Mouse (Mus musculus) v-Abl transformed pro-B cells (cell line): Measurements from ENCODE around the gene Psme3.

Experiments used
- in situ Hi-C, 2 experiments: fragments of 400-800 bp; cut with MboI; formaldehyde crosslinking; loops; one replicate each; pipeline ENCODE4 v1.15.1; 2025; ENCODE audit not compliant: unreplicated experiment in 2 of 2

Psme3 gene

DNA sequence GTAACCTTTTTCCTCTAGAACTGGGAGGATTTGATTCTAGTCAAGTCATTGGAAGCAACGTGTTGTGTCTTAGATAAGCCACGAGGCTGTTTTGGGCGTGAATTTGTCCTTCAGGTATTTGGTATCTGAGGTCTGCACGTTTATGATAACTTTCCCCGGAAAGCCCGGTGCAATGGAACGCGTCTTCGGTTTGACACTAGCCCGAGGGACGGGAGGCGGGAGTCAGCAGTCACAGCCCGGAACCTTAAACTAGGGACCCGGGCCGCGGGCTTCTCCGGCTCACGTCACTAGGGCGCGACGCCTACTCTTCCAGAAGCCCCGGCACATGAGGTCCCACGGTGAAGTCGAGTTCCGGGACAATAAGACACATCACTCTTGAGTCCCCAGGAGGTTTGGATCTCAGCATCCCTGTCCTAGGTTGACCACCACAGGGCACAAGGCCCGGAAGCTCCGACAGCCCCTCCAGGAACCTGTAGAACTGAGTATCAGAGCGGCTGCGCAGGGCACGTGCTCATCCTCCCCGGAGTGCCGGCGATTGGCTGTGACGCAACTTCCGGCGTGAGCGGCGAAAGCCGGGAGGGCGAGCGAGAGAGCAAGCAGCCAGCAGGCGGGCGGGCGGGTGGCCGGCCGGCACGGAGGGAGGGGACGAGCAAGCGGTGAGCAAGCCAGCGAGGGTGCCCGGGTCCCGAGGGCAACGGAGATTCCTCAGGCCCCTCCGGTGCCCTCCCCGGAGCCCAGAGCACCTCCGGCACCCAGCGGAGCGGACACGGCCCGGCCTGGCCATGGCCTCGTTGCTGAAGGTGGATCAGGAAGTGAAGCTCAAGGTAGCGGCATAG is at the start of gene Psme3:
Psme3 (plus strand) TSS at position 549 of the 836 bp plus-strand sequence.
- in situ Hi-C loops: no loop called here

DNA sequence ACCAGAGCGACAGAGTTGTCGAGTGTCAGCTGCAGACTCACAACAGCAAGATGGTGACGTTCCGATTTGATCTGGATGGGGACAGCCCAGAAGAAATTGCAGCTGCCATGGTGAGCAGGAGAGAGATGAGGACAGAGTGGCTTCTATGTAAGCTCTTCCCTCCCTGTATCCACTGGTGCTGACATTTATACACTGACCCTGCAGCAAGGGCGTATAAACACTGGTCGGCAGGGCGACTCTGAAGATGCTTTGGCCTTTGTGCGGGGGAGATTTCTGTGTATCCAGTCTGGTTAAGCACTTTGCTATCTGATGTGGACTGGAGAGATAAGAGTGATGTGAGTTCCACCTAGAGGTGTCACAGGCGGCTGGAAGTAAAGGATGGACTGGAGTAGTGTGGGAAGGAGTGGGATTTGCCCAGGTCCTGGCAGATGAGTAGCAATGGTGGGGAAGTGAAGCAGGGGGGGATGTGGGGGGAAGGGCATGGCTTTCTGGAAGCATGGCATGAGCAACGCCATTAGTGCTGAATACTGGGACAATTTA is 46.4 kb upstream of the Psme3 start:
- in situ Hi-C loops: no loop called here

DNA sequence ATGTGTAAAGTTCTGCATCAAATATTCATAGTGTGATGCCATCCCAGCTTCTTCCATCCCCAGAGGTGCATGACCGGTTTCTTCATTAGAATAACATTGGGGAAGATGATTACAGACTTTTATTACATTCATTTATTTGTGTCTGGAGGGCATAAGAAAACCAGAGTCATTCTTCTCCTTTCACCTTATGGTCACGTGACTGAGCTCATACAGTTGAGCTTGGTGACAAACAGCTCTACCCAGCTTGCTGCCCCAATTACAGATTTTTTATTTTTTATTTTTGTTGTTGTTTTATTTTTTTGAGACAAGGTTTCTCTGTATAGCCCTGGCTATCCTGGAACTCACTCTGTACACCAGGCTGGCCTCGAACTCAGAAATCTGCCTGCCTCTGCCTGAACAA is 43.6 kb upstream of the Psme3 start:
- in situ Hi-C loops: no loop called here

DNA sequence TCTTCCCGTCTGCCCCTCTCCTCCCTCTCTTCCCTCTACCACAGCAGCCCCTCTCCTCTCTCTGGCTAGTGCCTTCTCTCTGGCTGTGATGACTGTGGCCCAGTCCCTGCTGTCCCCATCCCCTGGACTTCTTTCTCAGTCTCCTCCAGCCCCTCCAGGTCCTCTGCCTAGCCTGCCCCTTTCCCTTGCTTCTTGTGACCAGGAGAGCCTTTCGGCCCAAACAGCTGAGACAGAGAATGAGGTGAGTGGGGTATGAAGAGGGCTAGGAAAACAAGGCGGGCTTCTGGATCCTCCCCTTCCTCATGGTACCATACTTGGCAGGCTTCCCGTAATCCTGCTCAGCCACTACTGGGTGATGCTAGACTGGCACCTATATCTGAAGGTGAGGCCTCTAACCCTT is 40.7 kb upstream of the Psme3 start:
- in situ Hi-C loops: no loop called here

DNA sequence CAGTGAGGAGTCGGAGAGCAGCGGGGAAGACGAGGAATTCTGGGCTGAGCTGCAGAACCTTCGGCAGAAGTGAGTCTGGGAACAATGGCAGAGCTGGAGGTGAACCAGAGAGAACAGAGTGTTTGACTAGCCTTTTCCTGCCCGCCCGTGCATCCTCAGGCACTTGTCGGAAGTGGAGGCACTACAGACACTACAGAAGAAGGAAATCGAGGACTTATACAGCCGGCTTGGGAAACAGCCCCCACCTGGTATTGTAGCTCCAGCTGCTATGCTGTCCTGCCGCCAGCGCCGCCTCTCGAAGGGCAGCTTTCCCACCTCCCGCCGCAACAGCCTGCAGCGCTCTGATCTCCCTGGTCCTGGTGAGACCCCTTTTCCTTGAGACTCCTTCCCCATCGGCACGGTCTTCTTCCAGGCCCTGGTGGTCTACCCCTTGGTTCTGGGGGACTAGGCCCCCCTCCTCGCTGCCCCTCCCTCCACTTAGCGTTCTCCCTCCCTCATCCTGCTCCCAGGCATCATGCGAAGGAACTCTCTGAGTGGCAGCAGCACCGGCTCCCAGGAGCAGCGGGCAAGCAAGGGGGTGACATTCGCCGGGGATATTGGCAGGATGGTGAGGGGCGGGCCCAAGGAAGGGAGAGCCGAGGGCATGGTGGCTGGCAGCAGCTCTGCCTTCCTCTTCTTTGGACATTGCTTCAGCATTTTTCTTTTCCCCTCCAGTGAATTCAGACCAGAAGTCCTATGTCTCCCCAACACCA is 39.5 kb upstream of the Psme3 start:
- in situ Hi-C loops: no loop called here

DNA sequence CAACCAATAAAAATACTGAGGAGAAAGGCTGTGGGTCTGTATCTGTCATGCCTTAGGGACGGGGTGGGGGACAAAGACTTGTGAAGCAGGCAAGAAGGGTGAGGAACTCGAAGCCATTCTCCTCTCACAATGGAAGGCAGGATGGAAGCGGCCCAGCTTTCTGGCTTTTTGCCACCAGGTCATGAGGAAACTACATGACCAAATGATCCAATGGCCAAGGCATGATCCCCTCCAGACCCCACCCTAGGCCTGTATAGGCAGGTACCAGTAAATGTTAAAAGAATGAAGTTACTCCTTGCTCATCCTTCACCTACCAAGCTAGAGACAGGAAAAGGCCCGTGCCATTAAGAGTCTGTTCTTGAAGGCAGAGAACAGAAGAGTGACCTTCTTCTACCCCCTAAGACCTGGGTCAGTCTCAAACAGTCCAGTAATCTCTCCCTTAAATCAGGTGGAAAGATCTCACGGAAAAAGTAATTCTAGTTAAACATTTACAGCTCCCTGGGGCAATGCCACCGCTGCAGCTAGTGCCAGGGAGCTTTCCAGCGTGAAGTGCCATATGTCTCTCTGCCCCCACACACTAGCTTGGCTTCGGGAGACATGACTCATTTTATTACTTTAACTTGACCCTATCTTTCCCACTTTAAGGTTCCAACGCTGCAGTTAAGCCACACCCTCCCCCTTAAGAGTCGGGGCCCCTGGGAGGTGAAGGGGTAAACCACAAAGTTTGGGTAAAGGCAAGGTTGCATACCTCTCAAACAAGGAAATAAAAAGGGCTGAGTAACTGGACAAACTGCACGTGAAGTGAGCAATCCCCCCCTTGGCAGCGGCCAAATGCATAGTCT is 38.4 kb upstream of the Psme3 start:
- in situ Hi-C loops: no loop called here

DNA sequence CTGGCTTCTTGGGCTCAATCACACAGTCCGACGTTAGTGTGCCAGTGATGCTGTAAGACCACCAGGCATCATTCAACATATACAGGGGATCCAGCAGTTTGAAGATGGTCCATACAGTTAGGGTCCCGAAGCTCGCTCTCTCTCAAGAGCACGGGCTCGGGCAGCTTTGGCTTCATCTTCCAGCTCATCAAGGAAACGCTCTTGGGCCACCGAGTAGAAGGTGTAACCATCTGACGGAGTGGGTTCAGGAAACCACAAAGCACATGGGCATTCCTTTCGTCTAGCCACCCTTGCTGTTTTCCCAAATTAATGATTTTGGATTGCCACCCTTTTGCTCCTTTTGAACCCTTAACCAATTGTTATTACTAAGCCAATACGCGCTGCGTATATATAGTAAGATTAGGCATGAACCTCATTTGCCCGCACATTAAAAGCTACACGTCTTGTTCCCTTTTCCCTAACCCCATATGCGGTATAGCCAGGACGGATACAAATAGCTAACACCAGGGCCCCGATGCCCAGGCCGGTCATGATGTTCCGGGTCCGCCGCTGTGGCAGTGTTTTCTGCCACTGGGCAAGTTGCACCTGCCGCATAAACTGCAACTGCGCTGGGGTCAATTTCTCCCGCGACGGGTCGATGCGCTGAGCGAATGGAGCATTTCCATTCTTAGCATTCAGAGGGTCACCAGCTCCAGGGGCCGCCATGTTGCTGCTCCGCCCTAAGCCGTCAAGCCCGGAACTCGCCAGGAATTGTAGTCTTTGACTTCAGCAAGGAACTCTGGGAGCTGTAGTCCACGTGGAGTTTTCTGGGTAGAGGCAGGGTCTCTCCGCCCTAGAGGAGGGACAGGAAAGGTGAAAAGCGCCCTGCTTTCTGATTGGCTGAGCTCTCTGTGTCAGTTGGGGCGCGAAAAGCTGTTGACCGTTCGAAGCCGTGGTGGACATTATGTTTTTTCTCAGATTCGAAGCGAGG is 37.5 kb upstream of the Psme3 start, which contains the start of the genes Cntd1 and Coa3:
Cntd1 (plus strand) TSS at position 790 of the 970 bp plus-strand sequence.
Coa3 (minus strand) TSS at position 892 of the 970 bp plus-strand sequence.
- in situ Hi-C loops: no loop called here

DNA sequence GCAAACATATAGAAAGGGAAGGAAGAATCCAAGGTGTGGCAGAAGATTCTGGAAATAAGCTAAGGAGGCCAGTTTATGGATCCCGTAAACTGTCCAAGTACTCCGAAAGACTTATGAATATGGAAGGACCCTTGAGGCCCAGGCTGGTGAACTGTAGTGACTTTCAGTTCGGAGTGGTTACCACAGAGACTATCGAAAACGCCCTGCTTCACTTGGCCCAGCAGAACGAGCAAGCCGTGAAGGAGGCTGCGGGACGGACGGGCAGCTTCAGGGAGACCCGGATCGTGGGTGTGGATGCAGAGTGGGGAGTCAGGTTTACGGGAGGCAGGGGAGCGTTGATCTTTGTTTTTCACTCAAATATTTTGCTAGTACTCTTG is 36.8 kb upstream of the Psme3 start:
- in situ Hi-C loops: no loop called here

DNA sequence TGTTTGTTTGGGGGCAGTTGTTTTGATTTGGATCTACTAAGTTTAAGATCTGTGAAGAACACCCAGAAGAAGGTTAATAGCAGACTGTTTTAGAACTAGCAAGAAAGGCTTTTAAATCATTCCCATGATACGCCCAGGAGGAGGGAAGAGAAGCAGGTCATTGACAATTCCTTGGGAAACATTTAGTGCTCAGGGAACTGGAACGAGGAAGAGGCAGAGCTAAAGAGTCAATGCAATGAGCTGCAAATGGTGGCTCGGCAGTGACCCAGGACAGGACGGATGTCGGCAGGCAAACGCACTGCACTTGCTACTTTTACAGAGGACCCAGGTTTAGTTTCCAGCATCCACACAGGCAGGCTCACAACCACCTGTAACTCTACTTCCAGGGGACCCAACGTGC is 35.2 kb upstream of the Psme3 start:
- in situ Hi-C loops: no loop called here

DNA sequence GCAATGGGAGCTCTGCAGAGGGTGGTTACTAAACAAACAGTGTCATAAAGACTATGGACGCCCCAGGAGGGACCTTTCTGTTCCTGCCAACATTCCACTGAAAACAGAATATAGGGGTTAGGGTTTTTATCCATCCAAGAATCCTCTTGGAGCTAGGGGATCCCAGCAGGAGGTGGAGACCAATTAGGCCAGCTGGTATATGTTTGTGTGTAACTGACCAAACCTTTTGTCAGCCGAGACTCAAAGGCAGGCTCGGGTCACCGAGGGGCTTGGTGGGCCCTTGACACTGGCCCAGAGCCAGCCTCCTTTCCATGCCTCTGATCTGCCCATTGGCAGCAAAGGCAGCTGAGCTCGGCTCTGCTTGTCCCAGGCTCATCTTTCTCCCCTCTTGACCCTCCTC is 33.1 kb upstream of the Psme3 start:
- in situ Hi-C loops: no loop called here

DNA sequence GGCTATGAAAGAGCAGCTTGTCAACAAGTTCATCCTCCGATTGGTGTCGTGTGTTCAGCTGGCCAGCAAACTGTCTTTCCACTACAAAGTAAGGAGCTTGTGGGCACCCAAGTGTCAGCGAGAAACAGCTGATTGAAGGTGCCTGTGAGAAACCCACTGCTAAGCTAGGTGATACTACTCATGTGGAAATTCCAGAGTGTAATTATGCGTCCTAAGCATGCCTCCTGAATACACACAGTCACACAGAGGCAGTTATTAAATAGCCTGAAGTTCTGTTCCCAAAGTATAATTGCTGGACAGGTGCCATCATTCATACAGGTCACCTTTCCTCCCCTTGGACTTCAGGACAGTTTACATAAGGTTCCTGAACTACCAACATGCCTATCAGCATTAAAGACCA is 32.2 kb upstream of the Psme3 start:
- in situ Hi-C loops: no loop called here

DNA sequence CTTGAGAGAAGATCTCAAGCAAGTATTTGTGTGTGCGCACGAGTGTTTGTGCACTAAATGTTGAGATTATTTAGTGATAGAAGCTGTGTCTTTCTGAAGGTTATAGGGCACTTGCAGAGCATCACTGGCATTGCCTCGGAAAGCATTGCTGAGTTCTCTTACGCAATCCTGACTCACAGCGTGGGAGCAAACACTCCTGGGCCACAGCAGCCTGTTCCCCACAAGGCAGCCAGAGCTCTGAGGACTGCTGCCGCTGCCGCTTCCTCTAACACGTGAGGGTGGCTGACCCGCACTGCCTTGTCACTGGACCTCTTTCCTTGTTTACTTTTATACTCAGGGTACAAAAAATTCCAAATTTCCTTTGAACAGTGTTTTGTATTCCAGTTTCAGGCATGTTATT is 28.7 kb upstream of the Psme3 start:
- in situ Hi-C loops: no loop called here

DNA sequence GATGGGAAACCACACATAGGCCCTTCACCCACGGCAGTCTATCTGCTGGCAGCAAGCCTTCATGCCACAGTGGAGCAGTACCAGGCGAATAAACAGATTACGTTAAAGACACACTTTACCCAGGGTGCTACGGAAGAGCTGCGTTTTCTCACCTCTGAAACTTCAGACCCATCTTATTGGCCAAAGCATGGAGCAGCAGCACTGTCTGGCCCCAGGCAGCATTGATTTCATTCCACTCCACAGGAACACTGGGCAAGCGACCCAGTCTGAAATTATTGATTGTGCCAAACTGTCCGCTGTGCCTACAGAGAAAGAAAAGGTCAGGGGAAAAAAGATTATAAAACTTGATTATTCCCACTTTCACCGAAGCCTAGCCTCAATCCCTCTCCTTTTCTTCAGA is 24.8 kb upstream of the Psme3 start:
- in situ Hi-C loops: no loop called here

DNA sequence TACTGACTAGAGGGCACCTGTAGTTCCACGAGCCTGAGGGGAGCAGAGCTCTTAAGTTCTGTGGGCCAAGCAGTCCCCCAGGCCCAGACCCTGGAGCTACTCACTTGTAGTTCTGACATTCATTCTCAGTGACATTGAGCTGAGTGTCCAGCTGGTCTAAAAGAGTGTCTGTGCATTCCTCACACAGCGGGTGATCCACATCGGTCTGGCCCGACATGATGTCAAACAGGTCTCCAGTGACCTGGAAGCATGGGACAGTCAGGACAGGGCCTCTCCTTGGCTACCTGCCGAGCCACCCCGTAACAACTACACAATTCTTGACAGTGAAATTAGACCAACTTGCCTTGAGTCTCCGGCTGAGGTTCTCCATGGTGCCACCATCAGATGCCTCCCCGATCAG is 20.8 kb upstream of the Psme3 start:
- in situ Hi-C loops: no loop called here

DNA sequence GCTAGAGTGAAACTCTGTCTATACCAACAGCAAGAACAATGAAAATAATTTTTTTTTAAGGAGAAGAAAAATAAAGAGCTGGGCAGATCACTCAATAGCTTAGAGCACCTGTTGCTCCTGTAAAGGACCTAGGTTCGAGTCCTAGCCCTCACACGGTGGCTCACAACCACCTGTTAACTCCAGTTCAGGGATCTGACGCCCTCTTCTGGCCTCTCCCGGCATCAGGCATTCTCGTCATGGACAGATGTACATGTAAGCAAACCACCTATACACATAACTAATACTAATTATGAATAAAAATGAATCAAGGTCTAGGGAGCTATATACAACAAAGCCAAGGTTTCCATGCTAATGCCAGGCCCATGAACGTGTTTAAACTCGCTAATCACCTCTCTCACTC is 15.1 kb upstream of the Psme3 start:
- in situ Hi-C loops: loop anchor here (5.0 to 10.0 kb wide), 2 partner anchors 86 to 89 kb away; no protein-coding TSS in a partner anchor

DNA sequence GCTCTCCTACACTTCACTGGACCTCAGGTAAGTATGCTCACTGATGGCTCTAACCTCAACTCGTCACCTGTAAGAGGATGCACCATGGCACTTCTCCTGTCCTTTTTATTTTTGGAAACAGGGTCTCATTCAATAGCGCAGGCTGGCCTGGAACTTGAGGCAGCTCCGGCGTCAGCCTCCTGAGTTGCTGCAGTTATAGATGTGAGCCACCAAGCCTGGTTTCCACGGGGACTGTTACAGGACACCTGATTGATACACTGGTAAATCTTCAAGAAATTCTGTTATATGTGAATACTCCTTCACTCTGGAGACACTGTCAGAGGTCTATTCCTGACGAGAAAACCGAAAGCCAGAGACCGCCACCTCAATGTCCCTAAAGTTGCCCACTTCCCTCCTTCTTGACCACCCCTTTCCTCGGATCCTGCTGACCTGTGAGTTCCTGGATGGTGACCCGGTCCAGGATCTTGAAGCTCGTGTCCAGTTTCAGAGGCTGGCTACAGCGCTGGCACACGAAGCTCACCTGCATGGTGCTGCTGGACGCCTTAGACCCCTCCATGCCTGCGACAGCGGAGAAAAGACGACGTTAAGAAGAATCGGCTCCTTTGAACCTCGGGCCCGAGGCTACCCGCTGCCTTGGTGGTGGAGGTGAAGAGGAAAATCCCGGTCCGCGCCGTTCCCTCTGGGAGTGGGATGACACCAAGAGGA is 14.6 kb upstream of the Psme3 start:
- in situ Hi-C loops: loop anchor here (5.0 to 10.0 kb wide), 2 partner anchors 87 to 89 kb away; no protein-coding TSS in a partner anchor

DNA sequence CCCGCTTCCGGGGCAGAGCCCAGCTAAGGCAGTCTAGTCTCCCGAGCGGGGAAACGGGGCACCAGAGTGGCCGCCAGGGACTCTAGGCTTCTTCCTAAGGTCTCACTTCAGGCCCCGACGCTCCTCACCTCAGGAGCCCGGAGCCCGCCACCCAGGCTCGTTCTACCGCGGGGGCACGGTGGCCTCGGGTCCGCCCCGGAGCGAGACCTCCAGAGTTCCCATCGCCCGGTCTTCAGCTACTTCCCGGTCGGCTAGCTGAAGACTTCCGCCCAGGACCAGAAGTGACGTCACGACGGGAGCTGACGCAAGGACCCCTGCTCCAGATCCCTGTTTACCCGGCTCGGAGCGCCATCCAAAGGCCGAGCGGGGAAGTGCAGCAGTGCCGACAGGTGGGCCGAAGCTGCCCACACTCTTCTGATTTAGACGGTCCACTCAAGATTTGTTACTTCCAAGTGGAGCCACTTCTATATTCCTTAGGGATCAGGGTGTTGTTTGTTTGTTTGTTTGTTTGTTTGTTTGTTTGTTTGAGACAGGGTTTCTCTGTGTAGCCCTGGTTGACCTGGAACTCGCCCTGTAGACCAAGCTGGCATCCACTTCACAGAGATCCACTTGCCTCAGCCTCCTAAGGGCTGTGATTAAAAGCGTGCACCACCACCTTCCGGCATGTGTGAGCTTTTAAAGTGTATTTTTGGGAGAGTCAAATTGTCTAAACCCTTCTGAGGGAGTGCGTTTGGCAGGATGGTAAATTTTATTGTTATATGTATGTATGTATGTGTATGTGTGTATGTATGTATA is 13.8 kb upstream of the Psme3 start, which contains the start of gene Becn1:
Becn1 (minus strand) TSS at position 283 of the 795 bp plus-strand sequence.
- in situ Hi-C loops: loop anchor here (5.0 to 10.0 kb wide), 2 partner anchors 87 to 90 kb away; no protein-coding TSS in a partner anchor

DNA sequence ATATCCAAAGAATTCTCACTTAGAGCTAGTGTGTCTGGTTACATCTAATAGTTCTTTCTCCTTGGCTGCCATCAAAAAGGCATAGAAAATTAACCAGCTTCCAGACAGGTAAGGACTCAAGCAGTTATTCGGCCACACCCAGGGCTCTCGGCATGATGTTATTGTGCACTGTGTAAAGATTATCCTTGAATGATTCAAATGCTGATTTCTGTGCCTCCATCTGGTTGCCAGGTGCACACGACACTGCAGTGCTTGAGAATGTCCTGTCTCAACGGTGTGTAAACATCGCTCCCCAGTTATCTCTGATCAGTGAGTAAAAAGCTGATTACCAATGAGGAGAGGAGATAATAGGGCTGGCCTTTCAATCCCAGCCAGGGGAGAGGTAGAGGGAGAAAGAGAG is 8.3 kb upstream of the Psme3 start:
- in situ Hi-C loops: loop anchor here in 1 of 2 experiments (10.0 kb wide), 1 partner anchor 93 kb away; no protein-coding TSS in a partner anchor
